Mouse (Mus musculus) hematopoietic stem cell, adult 5-6 weeks (primary cell): ENCODE data around the gene Decr2. TPM values are rescaled to one million over a fixed set of nuclear protein-coding genes. Genes with fewer than 3 reads are reported as not detected.

Experiments
- ATAC-seq, 2 experiments: fragments of 125-278 bp in 1 of 2; replicated peaks in 1 of 2; 2 replicates each; pipeline ENCODE4 v1.8.0; 2016 to 2017; ENCODE audit warnings: inconsistent platforms in 2 of 2, mild to moderate bottlenecking in 2 of 2, moderate number of reproducible peaks in 2 of 2, low read depth in 1 of 2, moderate TSS enrichment in 1 of 2; ENCODE audit not compliant: low FRiP score in 2 of 2, poor library complexity in 2 of 2, severe bottlenecking in 2 of 2, insufficient read depth in 1 of 2, low TSS enrichment in 1 of 2
- total RNA-seq: library from RNA; stranded (forward); fragments of 172-1452, 232-1000 nt; gene quantifications from 2 replicates; pipeline ENCODE4 v1.2.3, GENCODE M21; 2017

Gene Decr2
- total RNA-seq, result 23.8 and 27.2 TPM in 2 replicates

GRCm38 (mm10) chr17:26089905-26090632 lies at the start of gene Decr2:
Decr2 (minus strand) TSS chr17:26090337.
- peak; percentile 80 to 88 for ATAC-seq

GRCm38 (mm10) chr17:26138901-26139381 lies 48.8 kb upstream of the Decr2 start:
- ATAC-seq, result 0 out of 4 replicates have a peak, but pooled peaks of 1 of the 2 experiments have one; percentile 15

- peak; percentile 95 to 99 for ATAC-seq
These were observed 48.2 kb upstream of the Decr2 start, which contains the start of gene Axin1 for GRCm38 (mm10) chr17:26138239-26138836. Axin1 (plus strand) TSS chr17:26138688.

- ATAC-seq, result no peak
These were observed 47.6 kb upstream of the Decr2 start for GRCm38 (mm10) chr17:26137751-26138130.

GRCm38 (mm10) chr17:26137106-26137750 lies 47.1 kb upstream of the Decr2 start:
- ATAC-seq, result no peak

GRCm38 (mm10) chr17:26131856-26132853 lies 42.0 kb upstream of the Decr2 start:
- ATAC-seq, result no peak

GRCm38 (mm10) chr17:26131062-26131732 lies 41.1 kb upstream of the Decr2 start:
- no peak for ATAC-seq

GRCm38 (mm10) chr17:26125226-26125625 lies 35.1 kb upstream of the Decr2 start:
- no peak for ATAC-seq

GRCm38 (mm10) chr17:26124560-26124959 lies 34.4 kb upstream of the Decr2 start:
- ATAC-seq, result no peak

GRCm38 (mm10) chr17:26123267-26123684 lies 33.1 kb upstream of the Decr2 start, which contains the start of gene Mrpl28:
Mrpl28 (plus strand) TSS chr17:26123500.
- ATAC-seq, result peak; percentile 86 to 89

GRCm38 (mm10) chr17:26122431-26123140 lies 32.4 kb upstream of the Decr2 start:
- no peak for ATAC-seq

GRCm38 (mm10) chr17:26119766-26120710 lies 29.9 kb upstream of the Decr2 start:
- ATAC-seq, result peak; percentile 70 to 73

GRCm38 (mm10) chr17:26116503-26117258 lies 26.5 kb upstream of the Decr2 start:
- no peak for ATAC-seq

GRCm38 (mm10) chr17:26115956-26116487 lies 25.9 kb upstream of the Decr2 start:
- no peak for ATAC-seq
